Mouse (Mus musculus) 3134 (cell line): ENCODE data around the gene AC170998.1.
"Not testable (repeated sequence)": the region's sequence is repeated elsewhere in the genome, so short reads cannot be mapped to it uniquely, and the experiment has no call there.

ENCODE experiments used
- DNase-seq: peaks from one replicate; pipeline ENCODE4 v3.0.0-alpha.2; 2011; ENCODE audit warnings: low spot score; ENCODE audit not compliant: insufficient read length; ENCODE audit errors: extremely low read depth

Gene AC170998.1

DNA sequence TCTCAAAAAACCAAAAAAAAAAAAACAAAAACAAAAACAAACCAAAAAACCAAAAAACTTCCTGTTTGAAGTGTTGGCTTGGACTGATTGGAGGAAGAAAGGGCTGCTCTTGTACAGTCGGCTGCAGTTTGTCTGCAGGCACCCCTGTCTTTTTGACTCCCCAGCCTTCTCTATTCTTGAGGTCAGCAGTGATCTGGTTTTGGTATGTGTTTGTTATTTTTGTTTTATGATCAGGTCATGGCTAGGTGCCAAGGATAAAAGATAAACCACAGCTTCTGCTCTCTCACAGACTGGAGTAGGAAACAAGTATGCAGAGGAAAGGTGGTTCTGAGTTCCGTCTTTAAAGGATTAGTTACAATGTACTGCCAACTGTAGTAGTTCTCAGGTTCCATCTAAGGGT, 23.2 kb upstream of the AC170998.1 start:
- no peak for DNase-seq

DNA sequence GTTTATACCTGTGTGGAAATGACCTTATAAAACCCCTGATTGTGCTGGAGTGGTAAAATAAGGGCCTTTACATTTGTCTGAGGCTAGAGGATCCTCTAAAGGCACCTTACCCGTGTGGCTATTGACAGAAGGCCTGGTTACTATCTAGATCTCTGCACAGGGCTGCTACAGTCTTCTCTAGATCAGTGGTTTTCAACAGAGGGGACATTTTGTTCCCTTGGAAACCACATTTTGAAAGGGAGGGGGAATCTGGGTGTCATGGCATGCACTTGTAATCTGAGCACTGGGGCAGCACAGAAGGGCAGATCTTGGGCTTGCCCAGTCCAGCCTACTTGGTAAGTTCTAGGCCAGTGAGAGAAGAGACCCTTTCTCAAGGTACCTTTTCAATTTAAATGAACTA, 19.2 kb upstream of the AC170998.1 start:
- no peak for DNase-seq

DNA sequence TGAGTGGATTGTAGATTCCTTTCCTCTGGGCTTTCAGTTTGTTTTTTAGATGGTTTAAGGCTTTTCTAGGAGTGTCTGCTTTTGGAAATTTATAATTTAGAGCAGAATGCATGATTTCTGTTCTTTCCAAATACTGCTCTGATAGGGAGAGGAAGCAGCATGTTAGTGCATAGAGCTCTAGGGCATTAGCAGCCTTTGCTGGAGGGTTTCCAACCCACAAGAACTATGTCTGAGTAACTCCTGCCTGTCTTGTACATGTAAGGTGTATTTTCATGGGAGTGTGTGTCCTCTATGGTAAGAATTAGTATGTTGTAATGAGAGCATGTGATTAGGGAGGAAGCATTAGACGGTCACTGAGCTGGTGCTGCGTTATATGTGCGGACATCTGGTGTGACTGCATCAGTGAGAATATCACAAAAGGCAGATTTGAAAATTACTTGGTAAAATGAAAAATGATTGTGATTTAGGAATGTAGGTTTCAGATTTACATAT, 18.7 kb upstream of the AC170998.1 start:
- no peak for DNase-seq

DNA sequence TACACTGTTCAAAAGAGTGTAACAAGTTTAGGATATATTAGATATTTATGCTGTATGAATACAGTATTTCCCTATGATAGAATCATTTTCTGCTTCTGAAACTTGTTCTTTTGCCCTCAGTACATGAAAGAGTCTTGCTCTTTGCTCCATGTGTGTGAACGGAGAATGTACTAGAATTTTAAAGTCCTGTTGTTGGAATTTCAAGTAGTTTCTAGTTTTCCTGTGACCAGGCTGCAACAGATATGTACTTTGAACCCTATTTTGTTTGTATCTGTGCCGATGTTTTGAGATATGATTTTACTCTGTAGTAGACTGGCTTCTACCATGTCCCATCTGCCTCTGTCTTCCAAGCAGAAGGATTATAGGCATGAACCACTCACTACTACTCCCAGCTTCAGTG, 18.1 kb upstream of the AC170998.1 start:
- DNase-seq: no peak

DNA sequence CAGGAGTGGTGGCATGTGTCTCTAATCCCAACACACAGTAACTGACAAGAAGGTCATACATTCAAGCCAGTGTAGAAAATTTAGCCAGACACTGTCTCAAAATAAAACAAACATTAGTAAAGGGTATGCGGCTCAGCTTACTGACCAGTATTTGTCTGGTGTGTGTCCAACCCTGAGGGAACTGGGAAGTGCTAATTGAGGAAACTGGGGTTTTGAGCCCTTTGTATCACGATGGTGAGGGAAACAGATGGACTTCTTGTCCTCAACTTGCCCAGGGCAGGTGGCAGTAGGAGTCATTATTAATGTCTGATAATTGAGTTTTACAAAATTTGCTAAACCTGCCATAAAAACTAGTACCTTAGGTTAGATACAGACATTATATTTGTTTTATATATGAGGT, 16.9 kb upstream of the AC170998.1 start:
- DNase-seq: no peak

DNA sequence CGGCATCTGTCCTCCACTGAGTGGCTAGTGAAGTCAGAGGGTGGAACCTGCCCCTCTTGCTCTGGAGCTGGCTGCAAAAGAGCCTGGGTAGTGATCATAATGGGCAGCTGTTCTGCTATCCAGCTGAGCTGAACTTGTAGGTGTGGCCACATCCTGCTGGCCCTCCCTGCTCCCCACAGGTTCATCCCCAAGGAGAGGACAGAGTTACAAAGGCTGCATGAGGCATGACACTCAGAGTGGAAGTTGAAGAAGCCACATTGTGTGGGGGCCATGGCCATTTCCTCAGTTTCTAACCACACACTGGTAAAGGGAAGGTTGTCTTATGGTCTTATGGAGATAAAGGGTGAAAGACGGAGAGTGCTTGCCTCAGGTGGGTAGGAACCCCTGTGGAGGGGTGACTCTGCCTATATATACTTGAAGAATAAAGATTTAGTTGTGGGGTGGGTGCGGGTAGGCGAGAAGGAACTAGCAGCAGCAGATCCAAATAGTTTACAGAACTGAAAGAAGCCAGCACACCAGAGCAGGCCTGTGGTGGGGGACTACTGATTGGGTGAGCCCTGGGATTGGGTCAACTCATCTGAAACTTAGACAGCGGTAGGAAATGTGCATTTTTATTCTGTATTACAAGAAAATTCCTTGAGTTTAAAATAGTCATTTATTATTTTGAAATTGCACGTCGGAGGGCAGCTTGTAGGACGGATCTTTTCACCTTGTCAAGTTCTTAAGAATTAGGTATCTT, 16.2 kb upstream of the AC170998.1 start:
- no peak for DNase-seq

DNA sequence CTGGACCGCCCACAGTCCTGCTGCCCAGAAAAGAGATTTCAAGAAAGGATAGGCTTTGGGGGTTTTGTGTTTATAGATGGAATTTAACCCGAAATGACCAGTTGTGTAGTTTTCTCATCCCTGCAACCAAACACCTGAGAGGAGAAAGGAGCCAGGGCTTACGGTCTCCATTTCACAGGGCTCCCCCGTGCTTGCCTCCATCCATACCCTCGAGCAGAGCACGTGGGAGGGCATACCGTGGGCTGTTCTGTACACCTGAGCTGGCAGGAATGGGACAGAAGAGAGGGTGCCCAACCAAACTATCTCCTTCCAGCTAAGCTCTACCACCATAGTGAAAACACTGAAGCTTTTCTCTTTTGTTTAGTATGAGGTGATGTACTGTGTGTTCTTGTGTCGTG, 15.6 kb upstream of the AC170998.1 start:
- DNase-seq: no peak

DNA sequence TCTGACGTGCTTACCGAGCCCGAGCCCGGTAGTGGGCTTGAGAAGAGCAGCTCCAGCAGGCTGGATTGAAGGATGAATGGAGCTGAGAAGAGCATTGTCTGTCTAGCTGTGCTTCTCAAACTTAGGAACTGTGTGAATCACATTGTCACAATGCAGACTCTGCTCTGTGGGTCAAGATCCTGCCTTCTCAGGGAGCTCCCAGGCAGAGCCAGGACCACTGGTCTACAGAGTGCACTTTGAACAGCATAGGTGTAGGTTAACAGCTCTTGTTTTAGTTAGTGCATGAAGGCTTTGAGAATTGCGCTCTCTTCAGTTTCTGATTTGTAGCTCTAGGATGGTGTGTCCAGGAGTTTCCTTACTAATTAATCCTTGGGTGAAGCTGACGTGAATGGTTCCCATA, 14.6 kb upstream of the AC170998.1 start:
- DNase-seq: no peak

DNA sequence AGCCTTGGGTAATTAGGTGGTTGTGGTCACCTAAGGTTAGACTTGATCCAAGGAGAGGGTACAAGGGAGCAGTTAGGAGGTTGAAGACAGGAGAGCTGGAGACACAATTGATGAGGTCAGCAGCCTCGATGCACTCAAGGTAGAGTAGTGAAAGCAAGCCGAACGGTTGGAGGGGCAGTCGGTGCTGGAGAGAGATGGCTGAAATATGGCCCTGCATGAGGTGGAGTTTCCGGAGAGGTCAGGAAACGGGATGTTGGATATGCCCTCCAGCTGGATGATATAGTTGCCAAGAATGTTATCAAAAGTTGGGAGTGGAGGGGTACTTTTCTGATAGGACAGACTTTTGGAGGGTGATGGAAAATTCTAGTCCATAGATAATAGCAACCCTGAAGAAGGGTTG, 13.6 kb upstream of the AC170998.1 start:
- no peak for DNase-seq

DNA sequence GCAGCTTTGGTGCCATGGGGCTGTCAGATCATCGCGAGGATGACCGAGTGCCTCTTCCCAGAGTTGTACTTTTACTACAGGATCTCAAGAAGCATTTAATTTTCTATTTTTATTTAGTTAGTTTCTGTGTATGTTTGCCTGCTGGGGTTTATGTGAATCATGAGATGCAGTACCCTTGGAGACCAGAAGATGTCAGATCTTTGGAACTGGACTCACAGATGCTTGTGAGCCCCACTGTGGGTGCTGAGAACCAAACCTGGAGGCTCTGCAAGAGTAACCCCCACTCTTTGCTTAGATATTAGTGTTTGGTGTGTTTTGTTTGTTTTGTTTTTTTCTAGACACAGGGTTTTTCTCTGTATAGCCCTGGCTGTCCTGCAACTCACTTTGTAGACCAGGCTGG, 11.9 kb upstream of the AC170998.1 start:
- no peak for DNase-seq

DNA sequence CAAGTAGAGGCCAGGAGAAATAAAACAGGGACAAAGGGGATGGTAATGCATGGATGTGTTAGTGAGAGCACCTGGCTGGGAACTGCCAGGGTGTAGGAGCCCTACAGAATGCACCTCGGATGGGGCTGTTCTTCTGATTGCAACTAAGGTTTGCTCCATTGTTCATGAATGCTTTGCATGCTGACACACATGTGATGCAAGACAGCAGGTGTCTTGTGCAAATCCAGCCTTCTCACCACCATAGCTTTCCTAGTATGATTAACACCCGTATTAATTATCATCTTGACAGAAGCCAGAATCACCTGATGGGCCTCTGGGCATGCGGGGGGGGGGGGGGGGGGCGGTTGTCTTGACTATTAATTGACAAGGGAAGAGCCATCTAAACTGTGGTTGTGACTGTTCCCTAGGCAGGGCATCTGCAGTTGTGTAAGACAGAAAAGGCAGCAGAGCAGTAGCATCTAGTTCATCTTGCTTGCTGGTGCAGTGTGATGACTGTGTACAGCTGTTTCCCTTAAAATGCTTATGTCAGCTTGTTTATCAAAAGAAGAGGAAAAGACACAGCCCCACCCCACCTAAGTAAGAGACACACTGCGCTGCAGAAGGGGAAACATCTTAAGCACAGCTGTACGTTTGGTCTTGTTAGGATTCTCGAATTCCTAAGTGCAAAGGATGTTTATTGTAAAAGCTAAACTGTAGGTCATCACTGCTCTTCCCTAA, 9.9 kb upstream of the AC170998.1 start:
- DNase-seq: no peak

DNA sequence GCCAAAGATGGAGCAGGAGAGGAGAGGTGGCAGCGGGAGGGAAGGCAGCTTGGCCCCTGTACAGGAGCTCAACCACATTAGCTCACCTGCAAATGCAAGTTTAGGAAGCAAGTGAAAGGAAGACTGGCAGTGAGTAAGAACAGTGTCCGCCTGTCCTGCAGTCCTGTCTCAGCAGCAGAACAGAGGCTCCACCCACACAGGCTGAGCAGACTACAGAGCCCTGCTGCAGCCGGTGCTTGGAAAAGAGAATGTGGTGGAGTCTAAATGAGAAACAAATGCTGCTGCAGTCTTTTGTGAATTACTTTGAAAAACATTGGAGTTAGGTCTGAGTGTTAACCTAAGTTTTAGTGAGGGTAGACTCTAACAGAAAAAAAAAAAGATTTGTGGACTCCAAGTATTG, 8.3 kb upstream of the AC170998.1 start:
- no peak for DNase-seq

DNA sequence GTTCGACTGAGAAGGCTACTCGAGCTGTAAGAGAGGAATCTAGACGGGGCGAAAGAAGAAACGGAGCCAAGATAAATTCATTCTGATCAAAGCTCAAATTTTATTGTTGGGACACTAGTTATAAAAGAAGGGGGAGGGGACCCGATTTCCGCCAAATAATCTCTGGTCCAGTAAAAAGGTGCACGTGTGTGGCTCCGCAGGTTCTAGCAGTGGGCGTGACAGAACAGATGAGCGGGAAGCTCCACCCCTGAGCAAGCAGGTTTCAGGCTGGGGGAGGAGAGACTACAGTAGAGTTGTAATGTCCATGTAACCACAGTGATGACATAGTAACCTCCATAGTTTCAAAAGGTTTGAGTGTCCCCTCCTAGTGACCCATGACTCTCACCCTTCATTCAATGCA, 1.6 kb downstream of the AC170998.1 start:
- not testable (repeated sequence) for DNase-seq

DNA sequence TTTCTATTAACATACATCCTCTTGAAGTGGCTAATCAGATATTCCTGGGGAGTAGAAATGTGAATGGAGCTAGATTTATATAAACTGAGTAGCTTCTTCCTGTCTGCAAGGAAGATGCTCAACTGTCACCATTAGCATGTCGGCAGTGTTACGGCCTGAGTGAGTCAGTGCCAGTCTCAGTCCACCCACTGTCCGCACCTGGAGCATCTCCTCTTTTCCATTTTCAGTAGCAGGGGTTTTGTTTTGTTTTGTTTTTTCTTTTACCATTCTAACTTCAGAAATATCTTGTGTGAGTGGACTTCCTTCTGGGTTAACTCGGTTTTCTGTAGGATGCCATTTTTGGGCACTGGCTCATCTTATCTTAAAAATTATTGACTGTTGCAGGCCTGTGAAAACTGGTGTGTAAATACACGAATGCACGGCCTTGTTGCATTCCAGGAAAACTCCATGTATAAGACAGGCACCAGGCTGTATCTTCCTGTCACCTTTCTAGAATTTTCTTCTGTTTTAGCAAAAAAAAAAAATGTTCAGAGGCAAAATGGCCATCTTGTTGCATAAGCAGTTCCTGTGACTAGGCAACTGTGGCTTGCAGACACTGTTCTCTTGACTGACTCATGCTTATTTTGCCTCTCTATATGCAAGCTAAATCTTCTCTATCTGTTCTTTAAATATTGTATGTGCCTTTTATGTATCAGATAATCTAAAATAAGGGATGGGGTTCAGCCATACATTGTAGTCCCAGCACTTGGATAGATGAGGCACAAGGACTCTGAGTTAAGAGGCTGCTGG, 9.6 kb downstream of the AC170998.1 start:
- no peak for DNase-seq

DNA sequence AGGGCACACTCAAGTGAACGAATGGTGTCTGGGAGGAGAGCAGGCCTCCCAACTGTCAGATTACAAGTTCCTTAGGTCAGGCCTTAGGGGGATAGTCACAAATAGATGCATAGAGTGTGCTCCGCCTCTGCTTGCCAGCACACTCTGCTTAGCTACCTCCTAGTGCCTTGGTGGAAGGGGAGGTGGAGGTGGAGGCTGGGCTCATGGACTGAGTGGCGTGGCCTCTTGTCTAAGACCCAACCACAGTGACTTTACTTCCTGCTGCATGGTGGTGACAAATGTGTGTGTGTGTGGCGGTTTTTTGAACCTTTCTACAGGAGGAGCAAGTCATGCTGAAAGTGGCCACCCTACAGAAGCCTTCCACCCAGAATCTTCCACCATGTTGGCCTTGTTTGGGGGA, 10.6 kb downstream of the AC170998.1 start:
- no peak for DNase-seq

DNA sequence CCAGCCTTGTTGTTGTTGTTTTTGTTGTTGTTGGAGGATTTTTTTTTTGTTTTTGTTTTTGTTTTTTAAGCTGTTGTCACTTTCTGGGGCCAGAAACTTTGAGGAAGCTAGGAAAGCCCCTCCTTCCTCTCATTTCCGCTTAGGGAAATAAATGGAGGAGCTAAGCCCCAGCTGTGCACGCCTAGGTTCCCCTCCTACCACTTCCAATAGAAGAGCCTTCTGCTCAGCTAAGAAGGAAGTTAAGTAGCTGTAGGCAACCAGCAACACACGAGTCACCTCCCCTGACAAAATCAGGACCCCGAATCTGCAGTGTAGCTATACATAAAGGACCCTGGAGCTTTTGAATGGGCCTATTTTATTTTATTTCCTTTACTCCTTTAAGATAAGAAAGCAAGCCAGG, 12.1 kb downstream of the AC170998.1 start:
- DNase-seq: no peak

DNA sequence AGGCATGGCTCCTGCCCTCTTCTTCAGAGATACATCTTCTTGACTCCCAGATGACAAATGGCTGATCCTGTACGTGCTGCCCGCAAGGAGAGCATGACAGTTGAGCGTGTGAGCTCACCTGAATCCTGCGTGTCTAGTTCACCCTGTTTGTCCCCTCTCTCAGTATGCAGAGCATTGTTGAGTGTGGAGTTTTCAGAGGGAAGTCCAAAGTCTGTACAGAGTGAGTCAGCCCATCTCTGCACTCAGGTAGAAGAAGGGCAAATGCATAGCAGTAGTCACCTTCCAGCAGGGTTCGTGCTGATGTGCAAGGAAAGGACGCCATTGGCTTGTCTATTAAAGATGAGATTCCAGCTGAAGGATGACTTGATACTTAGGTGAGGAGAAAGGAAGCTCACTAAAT, 13.4 kb downstream of the AC170998.1 start:
- no peak for DNase-seq

DNA sequence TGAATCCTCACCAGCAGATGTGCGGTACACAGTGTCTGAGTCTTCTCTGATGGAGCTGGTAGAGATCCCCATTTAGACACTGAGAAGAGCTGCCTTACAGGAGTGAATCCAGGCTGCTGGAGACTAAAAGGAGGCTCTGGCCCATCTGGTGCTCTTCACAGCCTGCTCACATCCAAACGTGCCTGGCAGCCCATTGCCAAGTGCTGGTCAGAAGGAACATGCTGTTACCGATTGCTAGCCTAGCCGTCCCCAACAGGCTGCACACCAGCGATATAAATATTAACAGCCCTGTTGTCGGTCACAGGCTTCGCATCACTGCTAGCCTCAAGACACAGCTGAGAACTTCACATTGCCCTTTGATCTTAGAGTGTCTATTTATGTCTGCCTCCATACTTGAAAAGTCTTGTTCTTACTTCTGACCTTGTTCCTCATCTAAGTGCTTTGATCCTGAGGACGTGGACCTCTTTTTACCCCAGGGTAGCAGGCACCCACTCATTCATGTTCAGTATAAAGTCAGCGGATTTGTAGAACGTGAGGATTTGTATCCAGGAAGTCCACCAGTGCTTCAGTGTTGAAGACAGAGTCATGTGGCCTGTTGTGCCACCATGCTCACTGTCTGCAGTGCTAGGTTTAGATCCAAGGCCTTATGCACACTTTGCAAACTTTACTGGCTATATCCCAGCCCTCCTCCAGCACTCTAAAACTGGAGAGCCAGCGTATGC, 17.4 kb downstream of the AC170998.1 start:
- DNase-seq: no peak

DNA sequence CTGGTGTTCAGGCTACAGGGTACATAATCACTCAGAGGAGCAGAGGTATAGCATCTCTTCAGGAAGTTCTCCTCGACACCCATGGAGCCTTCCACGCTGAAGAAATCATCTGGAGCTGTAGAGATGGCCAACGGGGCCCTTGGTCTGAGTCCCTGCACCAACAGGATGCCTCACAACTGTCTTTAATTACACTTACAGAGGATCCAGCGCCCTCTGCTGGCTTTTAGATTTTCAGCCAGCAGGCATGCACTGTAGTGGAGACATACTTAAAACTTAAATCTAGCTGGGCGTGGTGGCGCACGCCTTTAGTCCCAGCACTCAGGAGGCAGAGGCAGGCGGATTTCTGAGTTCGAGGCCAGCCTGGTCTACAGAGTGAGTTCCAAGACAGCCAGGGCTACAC, 18.0 kb downstream of the AC170998.1 start:
- no peak for DNase-seq

DNA sequence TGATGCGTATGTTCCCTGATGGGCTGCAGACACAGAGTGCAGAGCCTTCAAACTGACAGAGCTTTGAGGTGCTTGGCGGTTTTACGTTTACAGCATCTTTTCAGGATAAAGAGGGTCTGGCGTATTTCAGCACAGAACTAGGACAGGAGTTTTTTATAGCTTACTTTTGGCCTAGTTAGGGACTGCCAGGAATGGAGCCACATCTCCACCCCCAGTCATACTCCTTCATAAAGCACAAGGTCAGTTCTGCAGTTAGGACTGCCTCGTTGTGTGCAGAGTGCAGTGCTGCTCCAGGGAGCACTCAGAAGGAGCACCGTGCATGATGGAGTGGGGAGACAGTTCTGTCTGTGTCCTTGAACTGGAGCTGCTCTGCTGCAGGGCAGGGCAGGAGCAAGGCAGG, 19.9 kb downstream of the AC170998.1 start:
- DNase-seq: no peak

DNA sequence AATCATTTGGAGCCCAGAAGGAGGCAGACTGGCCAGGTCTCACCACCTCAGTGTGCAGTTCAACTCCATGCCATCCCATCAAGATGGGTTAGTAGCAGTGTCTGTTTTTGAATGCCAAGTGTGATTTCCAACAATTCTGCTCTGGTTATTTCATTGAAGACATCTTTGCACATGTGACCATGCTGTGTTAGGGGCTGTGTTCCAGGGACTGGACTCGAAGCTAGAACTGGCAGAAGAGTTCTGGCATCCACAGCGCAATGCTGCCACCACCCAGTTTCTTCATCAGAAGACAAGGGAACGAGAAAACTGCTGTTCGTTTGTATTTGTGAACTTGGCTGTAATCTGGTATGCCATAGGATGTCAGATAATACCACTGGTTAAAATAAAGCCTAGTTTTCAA, 22.1 kb downstream of the AC170998.1 start:
- no peak for DNase-seq
